Mouse (Mus musculus): ENCODE results near the gene Pigk. TPM values are rescaled to one million over a fixed set of nuclear protein-coding genes. Genes with fewer than 3 reads are reported as not detected.

The Pigk gene
- polyA plus RNA-seq, 1 experiment from 2014 or later = 51.4 TPM

- H3K4me3 ChIP-seq = peak overlapping the region; percentile 51
- no peaks in the 10 kb centered on the region for H3K36me3 ChIP-seq
- no peaks in the 10 kb centered on the region for H3K9me3 ChIP-seq
- peaks cover 28% of the 10 kb centered on the region for H3K27me3 ChIP-seq
- H3K4me1 ChIP-seq = peaks cover 16% of the 10 kb centered on the region
- ATAC-seq (ENCODE audit: insufficient number of reproducible peaks, insufficient read depth, low FRiP score, low TSS enrichment) = peak; percentile 48; the same call in 1 of the 2 replicates
- H3K4me2 ChIP-seq (replicated peaks) = peak overlapping the region; percentile 98
- H3K9ac ChIP-seq = peak overlapping the region; percentile 50
- no peak overlapping the region for H3K27ac ChIP-seq
- WGBS = under 1% methylated on average over 47 of the region's 47 CpGs
These were observed 267.4 kb downstream of the Pigk start for GRCm38 (mm10) chr3:152980978-152981974.

GRCm38 (mm10) chr3:152981988-152982387 lies 268.1 kb downstream of the Pigk start, which contains the start of gene St6galnac5:
St6galnac5 (minus strand) TSS chr3:152982246.
- H3K4me3 ChIP-seq = peak within 1 kb of the TSS; percentile 51
- peak within 1 kb of the TSS; percentile 98 for H3K4me2 ChIP-seq (replicated peaks)
- H3K36me3 ChIP-seq = no peaks in the 10 kb centered on the region
- no peaks in the 10 kb centered on the region for H3K9me3 ChIP-seq
- peaks cover 28% of the 10 kb centered on the region for H3K27me3 ChIP-seq
- no peak; the same call in 1 of the 2 replicates for ATAC-seq (ENCODE audit: insufficient number of reproducible peaks, insufficient read depth, low FRiP score, low TSS enrichment)
- 0% methylated on average over 17 of the region's 17 CpGs for whole genome bisulfite sequencing
- no peak within 1 kb of the TSS for H3K27ac ChIP-seq
- H3K9ac ChIP-seq = peak within 1 kb of the TSS; percentile 50
- H3K4me1 ChIP-seq = peaks cover 16% of the 10 kb centered on the region

- H3K4me3 ChIP-seq = no peak overlapping the region
- H3K4me1 ChIP-seq = no peaks in the 10 kb centered on the region
- no peaks in the 10 kb centered on the region for H3K27me3 ChIP-seq
- no peaks in the 10 kb centered on the region for H3K36me3 ChIP-seq
- ATAC-seq (ENCODE audit: insufficient number of reproducible peaks, insufficient read depth, low FRiP score, low TSS enrichment) = no peak
- H3K9ac ChIP-seq = no peak overlapping the region
- H3K4me2 ChIP-seq (replicated peaks) = no peak overlapping the region
- 94% methylated on average over 2 of the region's 2 CpGs for WGBS
- H3K9me3 ChIP-seq = no peaks in the 10 kb centered on the region
- no peak overlapping the region for H3K27ac ChIP-seq
These were observed 276.9 kb downstream of the Pigk start for GRCm38 (mm10) chr3:152990787-152991186.

- H3K4me1 ChIP-seq = no peaks in the 10 kb centered on the region; the same call in 1 of the 2 replicates
- H3K9me3 ChIP-seq = no peaks in the 10 kb centered on the region
- no peaks in the 10 kb centered on the region for H3K27me3 ChIP-seq
- H3K4me3 ChIP-seq = no peak overlapping the region
- WGBS = 57% methylated on average over 5 of the region's 5 CpGs
- ATAC-seq (ENCODE audit: insufficient number of reproducible peaks, insufficient read depth, low FRiP score, low TSS enrichment) = no peak
- no peak overlapping the region for H3K27ac ChIP-seq
- H3K9ac ChIP-seq = no peak overlapping the region
- H3K4me2 ChIP-seq (replicated peaks) = no peak overlapping the region
- no peaks in the 10 kb centered on the region for H3K36me3 ChIP-seq
These were observed 279.7 kb downstream of the Pigk start for GRCm38 (mm10) chr3:152993608-152994007.

- no peak overlapping the region for H3K4me3 ChIP-seq
- ATAC-seq (ENCODE audit: insufficient number of reproducible peaks, insufficient read depth, low FRiP score, low TSS enrichment) = no peak
- H3K9me3 ChIP-seq = no peaks in the 10 kb centered on the region
- no peak overlapping the region for H3K27ac ChIP-seq
- H3K4me1 ChIP-seq = no peaks in the 10 kb centered on the region; the same call in 1 of the 2 replicates
- no peaks in the 10 kb centered on the region for H3K36me3 ChIP-seq
- H3K9ac ChIP-seq = no peak overlapping the region
- no peak overlapping the region for H3K4me2 ChIP-seq (replicated peaks)
- 24% methylated on average over 5 of the region's 5 CpGs for WGBS
- H3K27me3 ChIP-seq = no peaks in the 10 kb centered on the region
These were observed 284.2 kb downstream of the Pigk start for GRCm38 (mm10) chr3:152998106-152998505.

GRCm38 (mm10) chr3:152998901-152999300 lies 285.0 kb downstream of the Pigk start:
- ATAC-seq (ENCODE audit: insufficient number of reproducible peaks, insufficient read depth, low FRiP score, low TSS enrichment) = no peak
- no peak overlapping the region for H3K27ac ChIP-seq
- WGBS = 56% methylated on average over 5 of the region's 5 CpGs
- no peaks in the 10 kb centered on the region for H3K27me3 ChIP-seq
- no peaks in the 10 kb centered on the region; the same call in 1 of the 2 replicates for H3K4me1 ChIP-seq
- H3K9ac ChIP-seq = no peak overlapping the region
- no peak overlapping the region for H3K4me2 ChIP-seq (replicated peaks)
- no peak overlapping the region for H3K4me3 ChIP-seq
- H3K36me3 ChIP-seq = no peaks in the 10 kb centered on the region
- H3K9me3 ChIP-seq = no peaks in the 10 kb centered on the region

- 87% methylated on average over 6 of the region's 6 CpGs for WGBS
- H3K36me3 ChIP-seq = no peaks in the 10 kb centered on the region
- H3K9ac ChIP-seq = no peak overlapping the region
- H3K4me1 ChIP-seq = no peaks in the 10 kb centered on the region
- no peak overlapping the region for H3K4me2 ChIP-seq (replicated peaks)
- H3K27me3 ChIP-seq = no peaks in the 10 kb centered on the region
- no peak overlapping the region for H3K27ac ChIP-seq
- no peak for ATAC-seq (ENCODE audit: insufficient number of reproducible peaks, insufficient read depth, low FRiP score, low TSS enrichment)
- H3K4me3 ChIP-seq = no peak overlapping the region
- no peaks in the 10 kb centered on the region for H3K9me3 ChIP-seq
These were observed 293.0 kb downstream of the Pigk start for GRCm38 (mm10) chr3:153006893-153007292.

- no peak for ATAC-seq (ENCODE audit: insufficient number of reproducible peaks, insufficient read depth, low FRiP score, low TSS enrichment)
- Histone ChIP-seq H3K27me3 (no peaks in the 10 kb centered on the region), H3K27ac (no peak overlapping the region), H3K9me3 (no peaks in the 10 kb centered on the region), H3K4me2 (replicated peaks) (no peak overlapping the region), H3K36me3 (no peaks in the 10 kb centered on the region), H3K4me3 (no peak overlapping the region), H3K4me1 (no peaks in the 10 kb centered on the region), H3K9ac (no peak overlapping the region)
- WGBS = 61% methylated on average over 8 of the region's 8 CpGs
These were observed 302.5 kb downstream of the Pigk start for GRCm38 (mm10) chr3:153016355-153016754.

- H3K9ac ChIP-seq = no peak overlapping the region
- no peak overlapping the region for H3K27ac ChIP-seq
- ATAC-seq (ENCODE audit: insufficient number of reproducible peaks, insufficient read depth, low FRiP score, low TSS enrichment) = no peak
- no peaks in the 10 kb centered on the region for H3K27me3 ChIP-seq
- H3K4me2 ChIP-seq (replicated peaks) = no peak overlapping the region
- no peaks in the 10 kb centered on the region for H3K36me3 ChIP-seq
- no peak overlapping the region for H3K4me3 ChIP-seq
- H3K4me1 ChIP-seq = no peaks in the 10 kb centered on the region
- WGBS = 78% methylated on average over 10 of the region's 10 CpGs
- no peaks in the 10 kb centered on the region for H3K9me3 ChIP-seq
These were observed 304.2 kb downstream of the Pigk start for GRCm38 (mm10) chr3:153018051-153018450.

- WGBS = 81% methylated on average over 11 of the region's 11 CpGs
- no peak overlapping the region for H3K4me2 ChIP-seq (replicated peaks)
- H3K36me3 ChIP-seq = no peaks in the 10 kb centered on the region
These were observed 310.1 kb downstream of the Pigk start for GRCm38 (mm10) chr3:153024016-153024415.

More at GRCm38 (mm10) chr3:153024016-153024415, 310.1 kb downstream of the Pigk start:
- ATAC-seq (ENCODE audit: insufficient number of reproducible peaks, insufficient read depth, low FRiP score, low TSS enrichment) = no peak
- H3K27me3 ChIP-seq = no peaks in the 10 kb centered on the region
- H3K9me3 ChIP-seq = no peaks in the 10 kb centered on the region
- H3K4me3 ChIP-seq = no peak overlapping the region
- H3K4me1 ChIP-seq = no peaks in the 10 kb centered on the region
- no peak overlapping the region for H3K27ac ChIP-seq
- no peak overlapping the region for H3K9ac ChIP-seq

All from embryonic facial prominence, embryonic 12.5 days (tissue).